Mouse (Mus musculus) spleen, adult 10 weeks (tissue): Measurements from ENCODE around the gene Paqr6. TPM values are rescaled to one million over a fixed set of nuclear protein-coding genes. Genes with fewer than 3 reads are reported as not detected.

ENCODE experiments used
- polyA plus RNA-seq: library from polyadenylated mRNA; stranded (reverse); fragments of 350-450 nt; fragmentation: Illumina TruSeq; extraction: RNeasy Lipid Tissue Mini Kit (QIAGEN cat#74804); gene quantifications from one replicate; pipeline ENCODE4 v1.2.3, GENCODE M21; 2015; ENCODE audit warnings: low replicate concordance; ENCODE audit not compliant: insufficient read depth

Gene Paqr6
- 1.5 TPM for polyA plus RNA-seq

DNA sequence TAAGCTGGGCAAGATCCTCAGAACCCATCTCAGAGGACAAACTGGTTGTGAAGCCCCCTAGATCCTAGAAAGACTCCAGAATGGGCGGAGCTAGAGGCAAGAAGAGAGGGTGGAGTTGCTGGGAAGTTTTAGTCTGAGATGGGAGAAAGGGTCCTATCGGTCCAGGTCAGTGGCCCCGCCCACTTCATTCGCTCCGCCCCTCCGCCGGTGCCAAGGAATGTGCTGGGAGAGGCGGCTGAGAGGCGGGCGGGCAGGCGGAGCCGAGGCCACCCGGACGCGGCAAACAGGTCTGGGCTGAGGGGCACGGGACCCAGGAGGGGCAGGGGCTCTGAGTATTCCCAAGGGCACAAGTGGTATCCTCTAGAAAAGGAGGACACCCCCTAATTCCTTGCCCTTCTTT, at the start of gene Paqr6:
TSS of gene Paqr6 (plus strand) at position 248 of the 400 bp plus-strand sequence.

GRCm38 (mm10) chr3:88324951-88325405, 39.4 kb upstream of the Paqr6 start, which contains the start of gene Glmp:
TSS of gene Glmp (plus strand) at chr3:88325023.

DNA sequence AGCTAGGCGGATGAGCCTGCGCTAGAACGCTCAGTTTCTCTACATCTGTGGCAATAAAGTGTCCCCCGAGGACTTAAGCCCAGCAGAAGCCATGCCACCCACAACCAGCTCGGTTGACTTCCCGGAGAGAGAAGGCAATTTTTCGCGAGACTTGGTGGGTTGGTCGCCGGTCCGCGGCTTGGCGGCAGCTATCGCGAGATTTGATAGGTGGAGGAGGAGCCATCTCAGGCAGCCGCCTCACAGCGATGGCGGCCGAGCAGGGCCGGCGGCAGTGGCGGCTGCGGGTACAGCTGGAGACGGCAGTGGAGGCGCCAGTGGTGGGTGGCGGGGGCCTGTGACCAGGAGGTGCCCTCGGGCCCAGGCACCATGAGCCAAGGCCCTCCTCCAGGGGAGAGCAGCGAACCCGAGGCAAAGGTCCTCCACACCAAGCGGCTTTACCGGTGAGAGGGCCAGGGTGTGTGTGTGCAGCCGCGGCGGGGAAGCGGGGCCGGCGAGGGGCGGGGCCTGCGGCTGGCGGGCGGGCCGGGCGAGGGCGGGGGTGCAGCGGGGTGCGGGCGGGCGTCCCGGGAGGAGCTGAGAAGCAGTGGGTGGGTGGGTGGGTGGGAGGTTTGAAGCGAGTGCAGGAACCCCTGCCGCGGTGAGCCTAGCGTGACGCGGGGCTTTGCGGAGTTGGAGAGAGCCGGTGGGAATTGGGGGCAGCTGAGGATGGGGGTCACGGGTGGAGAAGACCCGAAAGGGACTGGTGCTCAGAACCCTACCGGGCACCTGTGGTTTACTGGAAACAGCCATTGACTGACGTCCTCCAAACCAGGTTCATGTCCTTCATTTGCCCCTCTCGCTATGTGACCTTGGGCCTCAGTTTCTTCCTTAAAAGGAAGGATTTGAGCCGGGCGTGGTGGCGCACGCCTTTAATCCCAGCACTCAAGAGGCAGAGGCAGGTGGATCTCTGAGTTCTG, 28.0 kb upstream of the Paqr6 start, which contains the start of the genes Tmem79 and Smg5:
TSS of gene Tmem79 (minus strand) at position 91 of the 956 bp plus-strand sequence.
TSS of gene Smg5 (plus strand) at position 203 of the 956 bp plus-strand sequence.

DNA sequence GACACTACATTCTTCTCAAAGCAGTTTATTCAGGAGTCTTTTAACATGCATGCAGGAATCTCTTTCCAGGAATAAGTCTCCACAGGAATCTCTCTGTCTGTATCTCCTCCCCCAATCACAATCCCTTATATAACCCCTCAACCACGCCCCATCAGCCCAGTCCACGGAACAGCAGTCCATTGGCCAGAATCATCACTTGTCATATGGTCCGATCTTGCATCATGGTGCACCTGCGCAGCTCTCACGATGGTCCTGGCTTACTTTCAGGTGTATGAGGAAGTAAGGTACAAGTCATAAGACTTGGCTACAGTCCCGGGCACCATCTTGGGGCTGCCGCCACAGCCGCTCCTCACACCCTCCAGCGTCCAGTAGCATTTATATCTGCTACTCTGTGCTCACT, 8.3 kb downstream of the Paqr6 start, which contains the start of gene Bglap3:
TSS of gene Bglap3 (minus strand) at position 101 of the 400 bp plus-strand sequence.

GRCm38 (mm10) chr3:88378599-88378998, 14.2 kb downstream of the Paqr6 start, which contains the start of gene Bglap2:
TSS of gene Bglap2 (minus strand) at chr3:88378699.

DNA sequence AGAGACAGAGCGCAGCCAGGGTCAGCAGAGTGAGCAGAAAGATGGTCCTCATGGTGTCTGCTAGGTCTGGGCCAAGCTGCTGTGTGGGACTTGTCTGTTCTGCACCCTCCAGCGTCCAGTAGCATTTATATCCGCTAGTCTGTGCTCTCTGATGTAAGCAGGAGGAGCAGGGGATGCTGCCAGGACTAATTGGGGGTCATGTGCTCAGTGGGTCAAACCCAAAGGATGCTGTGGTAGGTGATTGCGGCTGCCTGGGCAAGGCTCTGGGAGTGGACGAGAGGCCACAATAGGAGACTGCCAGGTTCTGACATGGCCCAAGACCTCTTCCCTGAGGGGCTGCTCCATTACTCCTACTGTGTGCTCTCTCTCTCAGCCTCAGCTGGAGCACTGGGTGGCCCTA, 20.0 kb downstream of the Paqr6 start, which contains the start of gene Bglap:
TSS of gene Bglap (minus strand) at position 101 of the 400 bp plus-strand sequence.

DNA sequence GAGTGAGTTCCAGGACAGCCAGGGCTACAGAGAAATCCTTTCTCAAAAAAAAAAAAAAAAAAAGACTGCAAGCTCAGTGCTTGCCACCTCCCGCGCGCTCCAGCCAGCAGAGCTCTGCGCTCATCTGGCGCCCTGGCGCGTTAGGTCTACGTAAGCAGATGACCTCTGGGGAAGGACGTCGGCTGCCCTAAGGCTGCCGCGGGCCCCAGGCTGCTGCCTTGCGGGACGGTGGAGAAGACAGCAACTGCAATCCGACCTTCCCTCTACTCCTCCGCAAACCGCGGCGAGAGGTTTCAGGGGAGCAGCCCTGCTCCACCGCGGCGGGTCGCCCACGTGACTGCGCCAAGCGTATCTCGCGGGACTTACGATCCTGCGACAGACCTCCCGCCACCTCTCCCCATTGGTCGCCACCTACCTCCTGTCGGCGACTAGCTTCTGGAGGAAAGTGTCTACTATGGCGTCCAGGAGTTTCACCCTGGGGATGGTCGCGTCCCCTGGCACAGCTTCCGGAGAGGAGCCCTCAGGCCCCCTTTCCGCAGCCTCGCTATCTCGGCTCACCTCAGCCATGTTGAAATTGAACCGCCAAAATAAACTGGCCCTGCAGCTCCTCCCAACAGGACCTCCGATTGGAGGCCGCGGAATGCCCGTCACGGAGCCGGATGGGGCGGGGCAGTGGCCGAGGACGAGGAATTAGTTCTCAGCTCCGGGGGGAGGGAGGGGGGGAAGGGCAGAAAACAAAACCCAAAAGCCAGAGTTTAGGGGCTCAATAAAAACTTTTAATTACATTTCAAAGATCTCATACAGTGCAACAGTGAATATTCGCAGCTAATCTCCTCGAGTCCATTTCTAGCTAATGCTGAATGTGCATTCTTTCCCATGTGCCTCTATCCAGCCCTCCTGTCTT, 45.6 kb downstream of the Paqr6 start, which contains the start of gene Pmf1:
TSS of gene Pmf1 (minus strand) at position 591 of the 904 bp plus-strand sequence.

Other genes with a start within 250 kb of the Paqr6 start
- 77.6 TPM for gene Mef2d, start 222.2 kb upstream of the Paqr6 start, polyA plus RNA-seq
- gene Rhbg, start 109.9 kb upstream of the Paqr6 start, polyA plus RNA-seq, result not detected
- gene Gm38392, start 77.4 kb upstream of the Paqr6 start, polyA plus RNA-seq, result not detected
- gene Tsacc, start 67.6 kb upstream of the Paqr6 start, polyA plus RNA-seq, result 10.0 TPM
- gene Cct3, start 67.5 kb upstream of the Paqr6 start, polyA plus RNA-seq, result 168 TPM
- gene Glmp, start 39.6 kb upstream of the Paqr6 start, polyA plus RNA-seq, result 91.9 TPM
- 0.22 TPM for gene Tmem79, start 28.4 kb upstream of the Paqr6 start, polyA plus RNA-seq
- gene Smg5, start 28.3 kb upstream of the Paqr6 start, polyA plus RNA-seq, result 81.8 TPM
- 0.15 TPM for gene Bglap3, start 8.2 kb downstream of the Paqr6 start, polyA plus RNA-seq
- gene Bglap2, start 14.1 kb downstream of the Paqr6 start, polyA plus RNA-seq, result not detected
- gene Bglap, start 19.9 kb downstream of the Paqr6 start, polyA plus RNA-seq, result 0.97 TPM
- gene Pmf1, start 45.7 kb downstream of the Paqr6 start, polyA plus RNA-seq, result 20.9 TPM
- 17.2 TPM for gene Slc25a44, start 60.6 kb downstream of the Paqr6 start, polyA plus RNA-seq
- gene Sema4a, start 96.6 kb downstream of the Paqr6 start, polyA plus RNA-seq, result 53.1 TPM
- 2.3 TPM for gene Lmna, start 145.4 kb downstream of the Paqr6 start, polyA plus RNA-seq
- gene Mex3a, start 167.8 kb downstream of the Paqr6 start, polyA plus RNA-seq, result 1.9 TPM
- gene Rab25, start 183.7 kb downstream of the Paqr6 start, polyA plus RNA-seq, result not detected
- 54.4 TPM for gene Lamtor2, start 188.5 kb downstream of the Paqr6 start, polyA plus RNA-seq
- gene Ubqln4, start 189.2 kb downstream of the Paqr6 start, polyA plus RNA-seq, result 35.5 TPM
- 101 TPM for gene Ssr2, start 211.3 kb downstream of the Paqr6 start, polyA plus RNA-seq
- gene Arhgef2, start 241.4 kb downstream of the Paqr6 start, polyA plus RNA-seq, result 104 TPM